Mouse (Mus musculus) neural tube, embryonic 10.5 days (tissue): Measurements from ENCODE around the gene Phc2.
A peak's percentile ranks its signal among the peaks of the same experiment; 100 is the strongest.

Experiments used
- DNase-seq: peaks from one replicate; pipeline ENCODE4 v3.0.0-alpha.2; 2017; ENCODE audit warnings: low spot score; ENCODE audit errors: extremely low spot score

Gene Phc2

GRCm38 (mm10) chr4:128741906-128742305, 87.4 kb downstream of the Phc2 start:
- no peak for DNase-seq

- DNase-seq, result no peak
Measured at GRCm38 (mm10) chr4:128742379-128742970, 88.0 kb downstream of the Phc2 start.

- no peak for DNase-seq
Measured at GRCm38 (mm10) chr4:128743031-128743626, 88.6 kb downstream of the Phc2 start.

- DNase-seq, result no peak
Measured at GRCm38 (mm10) chr4:128745160-128745559, 90.7 kb downstream of the Phc2 start.

- no peak for DNase-seq
Measured at GRCm38 (mm10) chr4:128747614-128748270, 93.2 kb downstream of the Phc2 start.

- DNase-seq, result no peak
Measured at GRCm38 (mm10) chr4:128748309-128748708, 93.8 kb downstream of the Phc2 start.

GRCm38 (mm10) chr4:128751006-128751405, 96.5 kb downstream of the Phc2 start:
- DNase-seq, result no peak

- DNase-seq, result no peak
Measured at GRCm38 (mm10) chr4:128752031-128752757, 97.7 kb downstream of the Phc2 start.

- no peak for DNase-seq
Measured at GRCm38 (mm10) chr4:128753571-128753970, 99.1 kb downstream of the Phc2 start.

GRCm38 (mm10) chr4:128755064-128755463, 100.6 kb downstream of the Phc2 start, which contains the start of gene A3galt2:
Gene A3galt2, plus strand, starts transcription at chr4:128755364.
- DNase-seq, result no peak

GRCm38 (mm10) chr4:128755900-128756299, 101.4 kb downstream of the Phc2 start:
- no peak for DNase-seq

- DNase-seq, result no peak
Measured at GRCm38 (mm10) chr4:128759214-128759613, 104.7 kb downstream of the Phc2 start.

GRCm38 (mm10) chr4:128760029-128760428, 105.5 kb downstream of the Phc2 start:
- no peak for DNase-seq

- DNase-seq, result no peak
Measured at GRCm38 (mm10) chr4:128766929-128767328, 112.4 kb downstream of the Phc2 start.

GRCm38 (mm10) chr4:128768120-128768519, 113.6 kb downstream of the Phc2 start:
- DNase-seq, result no peak

GRCm38 (mm10) chr4:128769569-128770355, 115.3 kb downstream of the Phc2 start:
- no peak for DNase-seq

GRCm38 (mm10) chr4:128770698-128771097, 116.2 kb downstream of the Phc2 start:
- no peak for DNase-seq

GRCm38 (mm10) chr4:128773820-128774219, 119.3 kb downstream of the Phc2 start:
- DNase-seq, result no peak

- DNase-seq, result no peak
Measured at GRCm38 (mm10) chr4:128774467-128774866, 120.0 kb downstream of the Phc2 start.

- DNase-seq, result peak; percentile 86
Measured at GRCm38 (mm10) chr4:128776568-128777289, 122.2 kb downstream of the Phc2 start.

- no peak for DNase-seq
Measured at GRCm38 (mm10) chr4:128777593-128777992, 123.1 kb downstream of the Phc2 start.
